Mouse (Mus musculus) intestine, embryonic 16.5 days (tissue): ENCODE data around the gene Baz2b. TPM values are rescaled to one million over a fixed set of nuclear protein-coding genes. Genes with fewer than 3 reads are reported as not detected.

ENCODE experiments used
- ATAC-seq: fragments of 200-750 bp; cut with Nextera tagmentation; 2 replicates; pipeline ENCODE4 v1.8.0; 2017; ENCODE audit warnings: moderate TSS enrichment, moderate library complexity
- H3K27ac ChIP-seq: fragments of 300-500 bp; sonication (generic); 2 replicates; pipeline ENCODE4 v1.5.1; 2014; ENCODE audit warnings: mild to moderate bottlenecking, low read length
- H3K27me3 ChIP-seq: fragments of 300-500 bp; sonication (generic); replicated peaks from 2 replicates; pipeline ENCODE4 v1.6.1; 2014; ENCODE audit warnings: low read length, control low read depth, mixed read lengths; ENCODE audit not compliant: control insufficient read depth, insufficient read depth
- H3K36me3 ChIP-seq: fragments of 300-500 bp; sonication (generic); 2 replicates; pipeline ENCODE4 v1.6.1; 2014; ENCODE audit warnings: low read length, control low read depth; ENCODE audit not compliant: control insufficient read depth, insufficient read depth
- H3K4me1 ChIP-seq: fragments of 300-500 bp; sonication (generic); 2 replicates; pipeline ENCODE4 v1.6.1; 2014; ENCODE audit warnings: low read length, control low read depth, mixed read lengths; ENCODE audit not compliant: control insufficient read depth, insufficient read depth
- H3K4me2 ChIP-seq: fragments of 300-500 bp; sonication (generic); 2 replicates; pipeline ENCODE4 v1.6.1; 2014; ENCODE audit warnings: low read depth, low read length, control low read depth
- H3K4me3 ChIP-seq: fragments of 300-500 bp; sonication (generic); 2 replicates; pipeline ENCODE4 v1.5.1; 2014; ENCODE audit warnings: mild to moderate bottlenecking, low read length
- H3K9ac ChIP-seq: fragments of 300-500 bp; sonication (generic); 2 replicates; pipeline ENCODE4 v1.6.1; 2014; ENCODE audit warnings: low read depth, low read length
- H3K9me3 ChIP-seq: fragments of 300-500 bp; sonication (generic); 2 replicates; pipeline ENCODE4 v1.6.1; 2016; ENCODE audit warnings: low read length, control low read depth; ENCODE audit not compliant: control insufficient read depth
- WGBS: fragments of 180-500 bp; shearing (Covaris S2); extraction: QIAGEN DNeasy Blood & Tissue Kit; methylation state at CpG from one replicate; pipeline ENCODE4 v1.1.7; 2014; 5-methylcytosine and 5-hydroxymethylcytosine counted together
- polyA plus RNA-seq: library from polyadenylated mRNA; unstranded; fragments of >200 nt; fragmentation: Nextera tagmentation; extraction: Ambion mirVana; gene quantifications from 2 replicates; pipeline ENCODE4 v1.2.1, GENCODE M21; 2015

Gene Baz2b
- polyA plus RNA-seq, 1 experiment from 2014 or later: 42.3 TPM

- 53% methylated on average over 2 of the region's 2 CpGs for WGBS
Observed at GRCm38 (mm10) chr2:60120681-60121080, 89.0 kb downstream of the Baz2b start.

GRCm38 (mm10) chr2:60118684-60119558, 90.7 kb downstream of the Baz2b start:
- Histone ChIP-seq H3K4me1 (peaks cover 29% of the 10 kb centered on the region), H3K27ac (no peak overlapping the region), H3K4me3 (no peak overlapping the region), H3K9ac (no peak overlapping the region), H3K4me2 (peak overlapping the region; percentile 10; the same call in 1 of the 2 replicates), H3K36me3 (no peaks in the 10 kb centered on the region), H3K27me3 (no peaks in the 10 kb centered on the region), H3K9me3 (no peaks in the 10 kb centered on the region)
- no peak for ATAC-seq
- 41% methylated on average over 10 of the region's 10 CpGs for WGBS

More at GRCm38 (mm10) chr2:60120681-60121080, 89.0 kb downstream of the Baz2b start:
- no peaks in the 10 kb centered on the region for H3K9me3 ChIP-seq
- ATAC-seq: no peak
- H3K4me1 ChIP-seq: peaks cover 24% of the 10 kb centered on the region
- H3K4me2 ChIP-seq: no peak overlapping the region
- H3K27me3 ChIP-seq: no peaks in the 10 kb centered on the region
- H3K4me3 ChIP-seq: no peak overlapping the region
- no peak overlapping the region for H3K27ac ChIP-seq
- H3K9ac ChIP-seq: no peak overlapping the region
- no peaks in the 10 kb centered on the region for H3K36me3 ChIP-seq

GRCm38 (mm10) chr2:60117867-60118266, 91.8 kb downstream of the Baz2b start:
- Histone ChIP-seq H3K4me2 (no peak overlapping the region), H3K36me3 (no peaks in the 10 kb centered on the region), H3K9ac (no peak overlapping the region), H3K27me3 (no peaks in the 10 kb centered on the region), H3K4me1 (peaks cover 29% of the 10 kb centered on the region), H3K27ac (no peak overlapping the region), H3K9me3 (no peaks in the 10 kb centered on the region), H3K4me3 (no peak overlapping the region)
- 56% methylated on average over 9 of the region's 9 CpGs for WGBS
- no peak for ATAC-seq

- no peak for ATAC-seq
- Histone ChIP-seq H3K9ac (no peak overlapping the region), H3K4me3 (no peak overlapping the region), H3K27me3 (no peaks in the 10 kb centered on the region), H3K9me3 (0 out of 2 replicates have a peak, but pooled peaks cover 4% of the 10 kb centered on the region), H3K27ac (no peak overlapping the region), H3K36me3 (peaks cover 2% of the 10 kb centered on the region), H3K4me1 (peaks cover 21% of the 10 kb centered on the region), H3K4me2 (no peak overlapping the region)
- WGBS: 53% methylated on average over 12 of the region's 12 CpGs
Observed at GRCm38 (mm10) chr2:60115891-60116554, 93.6 kb downstream of the Baz2b start.

- no peak overlapping the region for H3K9ac ChIP-seq
- 0 out of 2 replicates have a peak, but pooled peaks cover 5% of the 10 kb centered on the region for H3K9me3 ChIP-seq
- 75% methylated on average over 4 of the region's 4 CpGs for WGBS
- no peak for ATAC-seq
- no peak overlapping the region for H3K4me2 ChIP-seq
- H3K4me3 ChIP-seq: no peak overlapping the region
- H3K27ac ChIP-seq: no peak overlapping the region
- peaks cover 15% of the 10 kb centered on the region for H3K4me1 ChIP-seq
- peaks cover 4% of the 10 kb centered on the region for H3K36me3 ChIP-seq
- no peaks in the 10 kb centered on the region for H3K27me3 ChIP-seq
Observed at GRCm38 (mm10) chr2:60114901-60115300, 94.7 kb downstream of the Baz2b start.

- H3K9ac ChIP-seq: no peak overlapping the region
- no peak overlapping the region for H3K27ac ChIP-seq
- peaks cover 4% of the 10 kb centered on the region for H3K36me3 ChIP-seq
- no peak overlapping the region for H3K4me3 ChIP-seq
- 58% methylated on average over 12 of the region's 12 CpGs for WGBS
- H3K9me3 ChIP-seq: 0 out of 2 replicates have a peak, but pooled peaks cover 5% of the 10 kb centered on the region
- H3K27me3 ChIP-seq: no peaks in the 10 kb centered on the region
- no peak overlapping the region for H3K4me2 ChIP-seq
- H3K4me1 ChIP-seq: peaks cover 11% of the 10 kb centered on the region
- peak; percentile 68; the same call in 1 of the 2 replicates for ATAC-seq
Observed at GRCm38 (mm10) chr2:60113661-60114560, 95.7 kb downstream of the Baz2b start.

DNA sequence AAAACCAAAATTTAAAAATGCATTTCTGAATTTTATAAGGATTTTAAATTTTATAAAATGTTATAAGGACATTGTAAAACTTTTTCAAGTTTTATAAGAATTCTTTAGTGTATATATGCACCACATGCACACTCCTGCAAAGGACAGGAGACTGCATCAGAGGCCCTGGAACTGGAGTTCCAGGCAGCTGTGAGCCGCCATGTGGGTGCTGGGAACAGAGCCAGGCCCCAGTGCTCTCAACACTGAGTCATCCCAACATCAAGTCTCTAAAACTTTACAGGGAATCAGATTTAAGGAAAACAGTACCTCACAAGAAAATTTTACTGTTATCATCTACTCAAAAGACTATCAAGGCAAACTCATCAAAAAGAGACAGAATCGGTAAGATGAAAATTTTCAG, 97.5 kb downstream of the Baz2b start:
- WGBS: 95% methylated on average over 2 of the region's 2 CpGs
- peaks cover 4% of the 10 kb centered on the region for H3K36me3 ChIP-seq
- H3K9ac ChIP-seq: no peak overlapping the region
- no peak overlapping the region for H3K4me2 ChIP-seq
- H3K27ac ChIP-seq: no peak overlapping the region
- ATAC-seq: no peak
- no peaks in the 10 kb centered on the region for H3K27me3 ChIP-seq
- H3K4me1 ChIP-seq: peaks cover 5% of the 10 kb centered on the region; the same call in 1 of the 2 replicates
- 0 out of 2 replicates have a peak, but pooled peaks cover 5% of the 10 kb centered on the region for H3K9me3 ChIP-seq
- H3K4me3 ChIP-seq: no peak overlapping the region

- no peak overlapping the region for H3K9ac ChIP-seq
- 0 out of 2 replicates have a peak, but pooled peaks cover 5% of the 10 kb centered on the region for H3K9me3 ChIP-seq
- no peaks in the 10 kb centered on the region for H3K4me1 ChIP-seq
- no peak overlapping the region for H3K4me3 ChIP-seq
- H3K27me3 ChIP-seq: no peaks in the 10 kb centered on the region
- H3K4me2 ChIP-seq: no peak overlapping the region
- no peak for ATAC-seq
- H3K27ac ChIP-seq: no peak overlapping the region
- 79% methylated on average over 3 of the region's 3 CpGs for WGBS
- peaks cover 4% of the 10 kb centered on the region for H3K36me3 ChIP-seq
Observed at GRCm38 (mm10) chr2:60109001-60109400, 100.6 kb downstream of the Baz2b start.
